In genomic region chrX:162902040-162902734, GRCm38 (mm10) we compare ENCODE assay signal across 8 mouse cellular contexts. TPM values are rescaled to one million over a fixed set of nuclear protein-coding genes. Genes with fewer than 3 reads are reported as not detected.
DNase-seq lines count a peak whose midpoint lies in the region; ATAC-seq and TF ChIP-seq lines count a peak whose summit lies in the region.

No protein-coding gene starts in this region.

- peak overlapping the region; percentile 63 for H3K4me3 ChIP-seq in hindbrain, embryonic 16.5 days (ENCODE audit: low read length)
- H3K4me3 ChIP-seq in left cerebral cortex, adult 2 months = peak overlapping the region; percentile 54

- peak overlapping the region; percentile 75 for H3K9ac ChIP-seq in hindbrain, embryonic 16.5 days (ENCODE audit: low read depth, low read length)

- H3K36me3 ChIP-seq in hindbrain, embryonic 16.5 days (ENCODE audit: control insufficient read depth, insufficient read depth, low read length) = no peaks in the 10 kb centered on the region

- WGBS in hindbrain, embryonic 16.5 days = 21% methylated on average over 29 of the region's 29 CpGs

- ATAC-seq in hindbrain, embryonic 16.5 days = peak; percentile 84

- no peaks in the 10 kb centered on the region for H3K27me3 ChIP-seq in hindbrain, embryonic 16.5 days (replicated peaks; ENCODE audit: control insufficient read depth, insufficient read depth, low read length)

- H3K4me1 ChIP-seq in hindbrain, embryonic 16.5 days (ENCODE audit: control insufficient read depth, insufficient read depth, low read depth, low read length) = no peaks in the 10 kb centered on the region

- H3K9me3 ChIP-seq in hindbrain, embryonic 16.5 days (ENCODE audit: control insufficient read depth, low read length) = no peaks in the 10 kb centered on the region

- peak; percentile 41 for DNase-seq in R1 (ENCODE audit: low read depth, low spot score)
- DNase-seq in cerebellum, postnatal 10 days = peak; percentile 50 to 58
- DNase-seq in frontal cortex, postnatal 14 days (ENCODE audit: low spot score in 2 of 2) = peak; percentile 15 to 29
- DNase-seq in left cerebral cortex, adult 2 months (ENCODE audit: extremely low spot score in 1 of 2, low spot score in 2 of 2) = peak; percentile 37 to 51
- DNase-seq in lung, postnatal 4 days = peak; percentile 46 to 60
- DNase-seq in retina, postnatal 1 day = peak; percentile 48
- DNase-seq in urinary bladder, adult 2 months (ENCODE audit: low spot score) = peak; percentile 31

- TF ChIP-seq CTCF in left cerebral cortex, adult 2 months (IDR thresholded peaks at IDR 0.05) = no peak; the same call in 1 of the 2 replicates

- H3K4me2 ChIP-seq in hindbrain, embryonic 16.5 days (ENCODE audit: low read length) = peak overlapping the region; percentile 70

- intact Hi-C loops in left cerebral cortex, adult 2 months (cut with DNase I) = no loop called here

- peak overlapping the region; percentile 80 for H3K27ac ChIP-seq in hindbrain, embryonic 16.5 days (ENCODE audit: low read depth, low read length)
- H3K27ac ChIP-seq in left cerebral cortex, adult 2 months = peak overlapping the region; percentile 88

RNA-seq across cellular contexts. Expression of gene Ctps2, which starts 1.1 kb away (rescaled TPM):
- polyA plus RNA-seq in hindbrain, embryonic 16.5 days (2015; fragmentation: Nextera tagmentation; extraction: Ambion mirVana) = 91.1 and 99.1 TPM in 2 replicates
- total RNA-seq in left cerebral cortex, adult 2 months (2021) = 10 to 100 TPM; 63.4 to 73.2 TPM
- polyA plus RNA-seq in urinary bladder, adult 2 months (2012; rRNA removed) = 54.9 and 61.5 TPM in 2 replicates

RNA-seq across cellular contexts. Expression of gene Syap1, which starts 13.9 kb away (rescaled TPM):
- 31.4 and 33.7 TPM in 2 replicates for polyA plus RNA-seq in hindbrain, embryonic 16.5 days (2015; fragmentation: Nextera tagmentation; extraction: Ambion mirVana)
- 10 to 100 TPM; 25.2 to 28.4 TPM for total RNA-seq in left cerebral cortex, adult 2 months (2021)
- polyA plus RNA-seq in urinary bladder, adult 2 months (2012; rRNA removed) = 50.7 and 54.2 TPM in 2 replicates

Comparison
In these comparisons a context has a peak if more than half of its experiments do, and no peak if none do; other contexts are left out.
1. Peak in every context shown above with its lines: DNase-seq, ATAC-seq, H3K4me3 ChIP-seq and H3K27ac ChIP-seq.